Comparison of ENCODE assay signal across 16 mouse cellular contexts in genomic region chr19:17359315-17359890, GRCm38 (mm10). TPM values are rescaled to one million over a fixed set of nuclear protein-coding genes. Genes with fewer than 3 reads are reported as not detected.
A peak's percentile ranks its signal among the peaks of the same experiment; 100 is the strongest.
DNase-seq lines count a peak whose midpoint lies in the region; ATAC-seq and TF ChIP-seq lines count a peak whose summit lies in the region.
"Had no signal": no experiment of that assay in that cellular context is flagged by ENCODE, and none has a peak within 500 bp of the region (broad histone marks: within the 10 kb centered on the region; RNA-seq: fewer than 3 reads in every experiment).

No protein-coding gene starts in this region.

- peaks cover 12% of the 10 kb centered on the region for H3K27me3 ChIP-seq in hindbrain, postnatal 0 days (ENCODE audit: insufficient read depth, low read length)
- H3K27me3 ChIP-seq: stomach, embryonic 15.5 days had no signal

- peak overlapping the region; percentile 39; the same call in 1 of the 2 replicates for H3K27ac ChIP-seq in brown adipose tissue, adult 24 weeks (replicated peaks; ENCODE audit: low read depth, low read length)
- peak overlapping the region; percentile 80 for H3K27ac ChIP-seq in macrophage
- H3K27ac ChIP-seq in hindbrain, postnatal 0 days: no peak overlapping the region
- H3K27ac ChIP-seq: embryonic facial prominence, embryonic 12.5 days; hindbrain, embryonic 12.5 days; midbrain, embryonic 12.5 days; stomach, embryonic 15.5 days had no signal

- no peak overlapping the region for H3K4me2 ChIP-seq in hindbrain, postnatal 0 days (ENCODE audit: low read depth, low read length)
- H3K4me2 ChIP-seq: embryonic facial prominence, embryonic 12.5 days; hindbrain, embryonic 12.5 days; midbrain, embryonic 12.5 days; stomach, embryonic 15.5 days had no signal

- H3K9ac ChIP-seq in hindbrain, postnatal 0 days (replicated peaks; ENCODE audit: low read length): no peak overlapping the region
- H3K9ac ChIP-seq: embryonic facial prominence, embryonic 12.5 days; hindbrain, embryonic 12.5 days; midbrain, embryonic 12.5 days; stomach, embryonic 15.5 days had no signal

- H3K9me3 ChIP-seq in hindbrain, postnatal 0 days (ENCODE audit: low read length): no peaks in the 10 kb centered on the region
- H3K9me3 ChIP-seq: embryonic facial prominence, embryonic 12.5 days; hindbrain, embryonic 12.5 days; midbrain, embryonic 12.5 days; stomach, embryonic 15.5 days had no signal

- TF ChIP-seq CTCF in hindbrain, postnatal 0 days (IDR thresholded peaks at IDR 0.05; ENCODE audit: low read depth): no peak

- 7% methylated on average over 14 of the region's 14 CpGs for WGBS in macrophage (ENCODE audit: missing documents)
- 77% methylated on average over 14 of the region's 14 CpGs for WGBS in hindbrain, postnatal 0 days

- H3K79me2 ChIP-seq in macrophage (ENCODE audit: inconsistent target): peaks cover 17% of the 10 kb centered on the region

- H3K4me3 ChIP-seq in brown adipose tissue, adult 24 weeks (ENCODE audit: insufficient read depth, low read depth, low read length): no peak overlapping the region
- no peak overlapping the region; the same call in 1 of the 2 replicates for H3K4me3 ChIP-seq in macrophage (ENCODE audit: inconsistent target)
- no peak overlapping the region for H3K4me3 ChIP-seq in hindbrain, postnatal 0 days (ENCODE audit: low read length)
- H3K4me3 ChIP-seq: embryonic facial prominence, embryonic 12.5 days; hindbrain, embryonic 12.5 days; midbrain, embryonic 12.5 days; stomach, embryonic 15.5 days had no signal

- no peak for ATAC-seq in hindbrain, postnatal 0 days
- ATAC-seq: intestine, embryonic 16.5 days had no signal

- peak; percentile 44 for DNase-seq in thymus, postnatal 0 days (ENCODE audit: low spot score)
- DNase-seq in thymus, postnatal 10 days (ENCODE audit: low spot score in 2 of 2): no peak
- no peak for DNase-seq in urinary bladder, postnatal 14 days (ENCODE audit: low spot score)
- DNase-seq in hindbrain, postnatal 0 days (ENCODE audit: low spot score): no peak
- DNase-seq in kidney, postnatal 10 days: no peak
- DNase-seq: adrenal gland, postnatal 14 days; cerebellum, postnatal 36 days; kidney, postnatal 36 days; thymus, postnatal 25 days had no signal

- H3K4me1 ChIP-seq in brown adipose tissue, adult 24 weeks (ENCODE audit: control insufficient read depth, insufficient read depth, insufficient read length, low read length): no peaks in the 10 kb centered on the region
- H3K4me1 ChIP-seq in hindbrain, postnatal 0 days (ENCODE audit: insufficient read depth, low read length): peaks cover 6% of the 10 kb centered on the region; the same call in 1 of the 2 replicates
- H3K4me1 ChIP-seq: embryonic facial prominence, embryonic 12.5 days; stomach, embryonic 15.5 days had no signal

- H3K36me3 ChIP-seq in macrophage (ENCODE audit: inconsistent target): no peaks in the 10 kb centered on the region
- H3K36me3 ChIP-seq in hindbrain, postnatal 0 days (ENCODE audit: insufficient read depth, low read length): no peaks in the 10 kb centered on the region
- H3K36me3 ChIP-seq: embryonic facial prominence, embryonic 12.5 days; hindbrain, embryonic 12.5 days; midbrain, embryonic 12.5 days; stomach, embryonic 15.5 days had no signal

RNA-seq across cellular contexts. Expression of gene Gcnt1, which starts 13.2 kb away (rescaled TPM):
- 1.7 and 2.4 TPM in 2 replicates for polyA plus RNA-seq in thymus, postnatal 0 days (2015; fragmentation: Nextera tagmentation; extraction: Ambion mirVana)
- 0.75 and 0.83 TPM in 2 replicates for polyA plus RNA-seq in brown adipose tissue, adult 24 weeks (2012; ENCODE audit: insufficient read depth, insufficient read length, missing spikeins)
- total RNA-seq in macrophage (2018; cell fraction: chromatin; rRNA removed): 10 to 100 TPM; 10.4 to 61.8 (median 36.3) TPM
- total RNA-seq in macrophage (2018; cell fraction: cytosol; rRNA removed): 10 to 100 TPM; 12.6 to 39.4 (median 26.0) TPM
- total RNA-seq in macrophage (2018; cell fraction: nucleus; rRNA removed): 100 to 1,000 TPM in 1 of 26 experiments, 10 to 100 TPM in 25; 23.8 to 120 (median 42.5) TPM
- 28.4 to 51.9 TPM (median 28.8 TPM) in 3 replicates for polyA plus RNA-seq in macrophage (2018)
- total RNA-seq in hindbrain, postnatal 0 days (2014; rRNA removed): 1.4 and 1.9 TPM in 2 replicates
- polyA plus RNA-seq in hindbrain, postnatal 0 days (2015; fragmentation: Nextera tagmentation; extraction: Ambion mirVana): 0.34 and 0.43 TPM in 2 replicates

RNA-seq across cellular contexts. Expression of gene Rfk, which starts 34.4 kb away (rescaled TPM):
- polyA plus RNA-seq in thymus, postnatal 0 days (2015; fragmentation: Nextera tagmentation; extraction: Ambion mirVana): 48.3 and 54.1 TPM in 2 replicates
- polyA plus RNA-seq in brown adipose tissue, adult 24 weeks (2012; ENCODE audit: insufficient read depth, insufficient read length, missing spikeins): 107 and 113 TPM in 2 replicates
- 1 to 10 TPM in 25 of 26 experiments, not detected in 1; 1.0 to 6.5 (median 2.3) TPM for total RNA-seq in macrophage (2018; cell fraction: chromatin; rRNA removed)
- 10 to 100 TPM; 27.5 to 43.7 (median 35.1) TPM for total RNA-seq in macrophage (2018; cell fraction: cytosol; rRNA removed)
- total RNA-seq in macrophage (2018; cell fraction: nucleus; rRNA removed): 10 to 100 TPM in 12 of 26 experiments, 1 to 10 TPM in 14; 4.1 to 18.3 (median 8.8) TPM
- polyA plus RNA-seq in macrophage (2018): 34.4 to 49.4 TPM (median 38.9 TPM) in 3 replicates
- total RNA-seq in hindbrain, postnatal 0 days (2014; rRNA removed): 60.3 and 61.8 TPM in 2 replicates
- 104 and 106 TPM in 2 replicates for polyA plus RNA-seq in hindbrain, postnatal 0 days (2015; fragmentation: Nextera tagmentation; extraction: Ambion mirVana)
